Mouse (Mus musculus): ENCODE data around the gene Gabrp. TPM values are rescaled to one million over a fixed set of nuclear protein-coding genes. Genes with fewer than 3 reads are reported as not detected.

The Gabrp gene
- polyA plus RNA-seq, 1 experiment from 2014 or later: 2.7 TPM

DNA sequence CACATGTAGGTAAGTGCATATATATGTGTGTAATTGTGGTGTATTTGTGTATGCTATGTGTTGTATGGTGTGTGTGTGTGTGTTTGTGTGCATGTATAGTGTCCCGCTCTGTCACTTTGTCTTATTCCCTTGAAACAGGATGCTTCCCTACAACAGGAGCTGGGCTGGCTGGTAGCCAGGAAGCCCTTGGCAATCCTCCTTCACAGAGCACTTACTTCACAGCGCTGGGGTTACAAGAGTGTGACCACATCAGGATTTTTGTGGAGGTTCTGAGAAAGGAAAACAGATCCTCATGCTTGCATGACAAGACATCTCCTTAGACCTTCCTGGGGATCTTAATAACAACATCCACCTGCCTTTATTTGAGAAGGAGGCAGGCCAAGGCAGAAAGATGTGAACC is 31.4 kb downstream of the Gabrp start:
- no peaks in the 10 kb centered on the region for H3K36me3 ChIP-seq (replicated peaks; ENCODE audit: control insufficient read depth, insufficient read depth, low read depth, low read length)
- WGBS: 90% methylated on average over 2 of the region's 2 CpGs
- no peak overlapping the region for H3K4me3 ChIP-seq (ENCODE audit: low read depth, low read length)
- no peaks in the 10 kb centered on the region for H3K4me1 ChIP-seq (ENCODE audit: control insufficient read depth, insufficient read depth, low read length)
- no peak overlapping the region for H3K9ac ChIP-seq (replicated peaks; ENCODE audit: low read length)
- no peak overlapping the region for H3K4me2 ChIP-seq (ENCODE audit: low read depth, low read length)
- H3K27me3 ChIP-seq (ENCODE audit: control insufficient read depth, insufficient read depth, low read length): no peaks in the 10 kb centered on the region
- no peak for DNase-seq (ENCODE audit: low spot score)
- no peak overlapping the region for H3K27ac ChIP-seq (replicated peaks; ENCODE audit: low read depth, low read length)
- ATAC-seq (replicated peaks; ENCODE audit: insufficient number of reproducible peaks, low FRiP score, low TSS enrichment, low read depth): no peak
- no peaks in the 10 kb centered on the region for H3K9me3 ChIP-seq (replicated peaks; ENCODE audit: control insufficient read depth, low read length)

DNA sequence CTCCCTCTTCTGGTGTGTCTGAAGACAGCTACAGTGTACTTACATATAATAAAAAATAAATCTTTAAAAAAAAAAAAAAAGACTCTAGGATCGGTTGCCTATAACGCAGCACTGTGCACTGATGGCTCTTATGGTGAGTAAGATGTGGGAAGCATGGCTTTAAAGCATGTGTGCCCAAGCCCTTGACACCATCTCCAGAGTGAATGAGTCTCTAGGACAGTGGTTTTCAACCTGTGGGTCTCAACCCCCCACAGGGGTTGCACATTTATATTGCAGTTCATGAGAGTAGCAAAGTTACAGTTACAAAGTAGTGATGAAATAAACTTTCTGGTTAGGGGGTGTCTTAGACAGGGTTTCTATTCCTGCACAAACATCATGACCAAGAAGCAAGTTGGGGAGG is 33.8 kb downstream of the Gabrp start:
- 98% methylated on average over 2 of the region's 2 CpGs for WGBS
- Histone ChIP-seq H3K27me3 (ENCODE audit: control insufficient read depth, insufficient read depth, low read length) (no peaks in the 10 kb centered on the region), H3K4me2 (ENCODE audit: low read depth, low read length) (no peak overlapping the region), H3K36me3 (replicated peaks; ENCODE audit: control insufficient read depth, insufficient read depth, low read depth, low read length) (no peaks in the 10 kb centered on the region), H3K9ac (replicated peaks; ENCODE audit: low read length) (no peak overlapping the region), H3K4me3 (ENCODE audit: low read depth, low read length) (no peak overlapping the region), H3K27ac (replicated peaks; ENCODE audit: low read depth, low read length) (no peak overlapping the region), H3K4me1 (ENCODE audit: control insufficient read depth, insufficient read depth, low read length) (no peaks in the 10 kb centered on the region), H3K9me3 (replicated peaks; ENCODE audit: control insufficient read depth, low read length) (no peaks in the 10 kb centered on the region)
- DNase-seq (ENCODE audit: low spot score) (no peak), ATAC-seq (replicated peaks; ENCODE audit: insufficient number of reproducible peaks, low FRiP score, low TSS enrichment, low read depth) (no peak)

DNA sequence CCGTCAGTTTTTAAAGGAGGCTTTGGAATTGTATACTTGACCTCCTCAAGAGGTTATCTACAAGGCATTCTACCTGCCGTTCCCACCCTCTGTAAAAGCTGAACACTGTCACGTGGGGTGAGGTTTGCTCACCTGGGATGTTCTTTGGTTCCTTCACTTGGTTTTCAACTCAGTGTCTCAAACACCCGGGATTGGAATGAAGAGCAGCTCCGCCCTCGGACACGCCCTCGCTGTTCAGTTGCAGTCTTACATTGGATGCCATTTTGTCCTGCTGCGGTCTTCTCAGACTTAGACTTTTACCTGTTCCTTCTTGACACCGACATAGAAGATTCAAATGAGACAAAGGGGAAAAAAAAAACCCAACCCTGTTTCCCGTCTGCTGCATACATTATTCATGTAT is 34.6 kb downstream of the Gabrp start:
- 67% methylated on average over 11 of the region's 11 CpGs for WGBS

DNA sequence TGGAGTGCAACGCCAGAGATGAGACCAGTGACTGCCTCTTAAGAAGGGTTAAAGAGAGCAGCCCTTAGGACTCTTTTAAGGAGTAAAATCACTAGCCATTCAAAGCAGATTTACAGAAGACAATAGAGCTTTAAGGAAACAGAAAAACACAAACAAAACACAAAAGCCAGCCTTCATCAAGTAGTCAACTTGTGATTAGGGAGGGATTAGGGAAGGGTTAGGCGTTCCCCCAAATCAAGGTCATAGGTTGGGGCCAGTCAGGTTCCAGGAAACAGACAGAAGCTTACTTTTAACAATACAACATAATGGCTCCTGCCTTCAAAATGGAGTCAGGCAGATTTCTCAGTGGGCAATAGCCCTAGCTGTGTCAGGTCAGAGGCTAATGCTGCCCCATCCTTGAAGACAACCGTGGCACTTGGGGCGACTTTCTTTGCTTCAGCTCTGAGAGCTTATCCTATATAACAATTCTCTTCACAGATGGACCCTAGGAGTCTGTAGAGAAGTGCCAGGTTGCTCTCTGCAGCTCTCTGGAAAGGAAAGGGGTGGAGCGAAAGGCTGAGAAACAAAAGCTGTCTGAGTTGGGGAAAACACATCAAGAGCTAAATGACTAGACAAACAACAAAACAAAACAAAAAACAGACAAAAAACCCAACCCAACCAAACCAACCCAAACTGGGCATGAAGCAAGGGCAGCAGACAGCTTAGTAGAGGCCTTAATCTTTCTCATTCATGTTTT is 41.2 kb downstream of the Gabrp start:
- no peaks in the 10 kb centered on the region for H3K36me3 ChIP-seq (replicated peaks; ENCODE audit: control insufficient read depth, insufficient read depth, low read depth, low read length)
- H3K4me3 ChIP-seq (ENCODE audit: low read depth, low read length): no peak overlapping the region
- H3K9me3 ChIP-seq (replicated peaks; ENCODE audit: control insufficient read depth, low read length): no peaks in the 10 kb centered on the region
- H3K27me3 ChIP-seq (ENCODE audit: control insufficient read depth, insufficient read depth, low read length): no peaks in the 10 kb centered on the region
- H3K4me2 ChIP-seq (ENCODE audit: low read depth, low read length): no peak overlapping the region
- H3K27ac ChIP-seq (replicated peaks; ENCODE audit: low read depth, low read length): no peak overlapping the region
- H3K9ac ChIP-seq (replicated peaks; ENCODE audit: low read length): no peak overlapping the region
- no peak for ATAC-seq (replicated peaks; ENCODE audit: insufficient number of reproducible peaks, low FRiP score, low TSS enrichment, low read depth)
- WGBS: 68% methylated on average over 5 of the region's 5 CpGs
- no peak for DNase-seq (ENCODE audit: low spot score)
- no peaks in the 10 kb centered on the region for H3K4me1 ChIP-seq (ENCODE audit: control insufficient read depth, insufficient read depth, low read length)

More for the DNA sequence above, 34.6 kb downstream of the Gabrp start:
- no peak overlapping the region for H3K4me2 ChIP-seq (ENCODE audit: low read depth, low read length)
- H3K4me1 ChIP-seq (ENCODE audit: control insufficient read depth, insufficient read depth, low read length): no peaks in the 10 kb centered on the region
- H3K36me3 ChIP-seq (replicated peaks; ENCODE audit: control insufficient read depth, insufficient read depth, low read depth, low read length): no peaks in the 10 kb centered on the region
- no peaks in the 10 kb centered on the region for H3K9me3 ChIP-seq (replicated peaks; ENCODE audit: control insufficient read depth, low read length)
- H3K27me3 ChIP-seq (ENCODE audit: control insufficient read depth, insufficient read depth, low read length): no peaks in the 10 kb centered on the region
- H3K4me3 ChIP-seq (ENCODE audit: low read depth, low read length): no peak overlapping the region
- ATAC-seq (replicated peaks; ENCODE audit: insufficient number of reproducible peaks, low FRiP score, low TSS enrichment, low read depth): no peak
- no peak for DNase-seq (ENCODE audit: low spot score)
- H3K27ac ChIP-seq (replicated peaks; ENCODE audit: low read depth, low read length): no peak overlapping the region
- no peak overlapping the region for H3K9ac ChIP-seq (replicated peaks; ENCODE audit: low read length)

DNA sequence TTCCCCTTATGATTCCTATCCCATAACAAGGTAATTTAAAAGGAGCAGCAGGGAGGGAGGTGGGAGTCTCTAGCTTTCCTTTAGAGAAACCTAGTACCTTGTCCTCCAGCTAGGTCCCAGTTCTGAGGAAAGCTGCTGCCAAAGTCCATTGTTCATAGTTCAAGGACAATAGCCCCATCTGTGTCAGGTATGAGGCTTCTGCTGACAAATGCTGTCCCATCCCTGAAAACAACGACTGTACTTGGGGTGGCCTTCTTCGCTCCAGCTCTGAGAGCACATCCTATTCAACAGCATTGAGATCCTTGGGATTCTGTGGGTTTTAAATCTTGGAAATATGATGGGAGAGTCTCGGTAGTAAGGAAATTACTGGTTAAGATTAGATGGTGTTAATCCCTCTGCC is 42.1 kb downstream of the Gabrp start:
- ATAC-seq (replicated peaks; ENCODE audit: insufficient number of reproducible peaks, low FRiP score, low TSS enrichment, low read depth): no peak
- no peaks in the 10 kb centered on the region for H3K4me1 ChIP-seq (ENCODE audit: control insufficient read depth, insufficient read depth, low read length)
- DNase-seq (ENCODE audit: low spot score): no peak
- no peak overlapping the region for H3K4me3 ChIP-seq (ENCODE audit: low read depth, low read length)
- no peak overlapping the region for H3K9ac ChIP-seq (replicated peaks; ENCODE audit: low read length)
- no peaks in the 10 kb centered on the region for H3K9me3 ChIP-seq (replicated peaks; ENCODE audit: control insufficient read depth, low read length)
- H3K27me3 ChIP-seq (ENCODE audit: control insufficient read depth, insufficient read depth, low read length): no peaks in the 10 kb centered on the region
- H3K4me2 ChIP-seq (ENCODE audit: low read depth, low read length): no peak overlapping the region
- H3K36me3 ChIP-seq (replicated peaks; ENCODE audit: control insufficient read depth, insufficient read depth, low read depth, low read length): no peaks in the 10 kb centered on the region
- no peak overlapping the region for H3K27ac ChIP-seq (replicated peaks; ENCODE audit: low read depth, low read length)
- 93% methylated on average over 3 of the region's 3 CpGs for WGBS

DNA sequence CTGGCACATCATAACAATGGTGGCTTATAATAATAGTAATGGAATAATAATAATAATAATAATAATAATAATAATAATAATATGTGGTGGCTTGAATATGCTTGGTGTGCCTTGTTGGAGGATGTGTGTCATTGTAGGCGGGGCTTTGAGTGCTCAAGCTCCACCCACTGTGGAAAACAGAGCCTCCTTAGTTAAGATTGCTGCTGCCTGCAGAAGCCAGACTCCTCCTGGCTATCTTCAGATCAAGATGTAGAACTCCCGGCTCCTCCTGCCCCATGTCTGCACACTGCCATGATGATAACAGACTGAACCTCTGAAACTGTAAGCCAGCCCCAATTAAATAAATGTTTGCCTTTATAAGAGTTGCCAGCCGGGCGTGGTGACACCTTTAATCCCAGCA is 44.2 kb downstream of the Gabrp start:
- Histone ChIP-seq H3K36me3 (replicated peaks; ENCODE audit: control insufficient read depth, insufficient read depth, low read depth, low read length) (no peaks in the 10 kb centered on the region), H3K9ac (replicated peaks; ENCODE audit: low read length) (no peak overlapping the region), H3K4me1 (ENCODE audit: control insufficient read depth, insufficient read depth, low read length) (no peaks in the 10 kb centered on the region), H3K27me3 (ENCODE audit: control insufficient read depth, insufficient read depth, low read length) (no peaks in the 10 kb centered on the region), H3K4me2 (ENCODE audit: low read depth, low read length) (no peak overlapping the region), H3K4me3 (ENCODE audit: low read depth, low read length) (no peak overlapping the region), H3K9me3 (replicated peaks; ENCODE audit: control insufficient read depth, low read length) (no peaks in the 10 kb centered on the region), H3K27ac (replicated peaks; ENCODE audit: low read depth, low read length) (no peak overlapping the region)
- 85% methylated on average over 4 of the region's 4 CpGs for WGBS
- ATAC-seq (replicated peaks; ENCODE audit: insufficient number of reproducible peaks, low FRiP score, low TSS enrichment, low read depth) (no peak), DNase-seq (ENCODE audit: low spot score) (no peak)

DNA sequence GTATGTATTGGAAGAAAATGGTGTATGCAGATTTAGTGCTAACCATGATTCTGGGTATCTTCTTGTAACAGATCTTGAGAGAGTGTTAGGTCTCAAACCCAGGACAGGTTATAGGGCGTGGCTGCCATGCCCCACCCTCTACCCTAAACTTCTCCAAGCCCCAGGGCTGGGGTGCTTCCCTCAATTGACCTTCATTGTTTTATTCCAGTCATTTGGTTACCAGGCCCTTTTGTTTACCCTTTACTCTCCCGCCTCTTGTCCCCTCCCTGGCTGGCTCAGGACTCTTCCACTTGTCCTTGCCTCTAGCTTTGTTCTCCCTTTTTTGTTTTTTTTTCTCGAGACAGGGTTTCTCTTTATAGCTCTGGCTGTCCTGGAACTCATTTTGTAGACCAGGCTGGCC is 45.2 kb downstream of the Gabrp start:
- no peaks in the 10 kb centered on the region for H3K36me3 ChIP-seq (replicated peaks; ENCODE audit: control insufficient read depth, insufficient read depth, low read depth, low read length)
- WGBS: 66% methylated on average over 3 of the region's 3 CpGs
- DNase-seq (ENCODE audit: low spot score) (no peak), ATAC-seq (replicated peaks; ENCODE audit: insufficient number of reproducible peaks, low FRiP score, low TSS enrichment, low read depth) (no peak)
- no peak overlapping the region for H3K27ac ChIP-seq (replicated peaks; ENCODE audit: low read depth, low read length)
- no peak overlapping the region for H3K9ac ChIP-seq (replicated peaks; ENCODE audit: low read length)
- no peaks in the 10 kb centered on the region for H3K4me1 ChIP-seq (ENCODE audit: control insufficient read depth, insufficient read depth, low read length)
- no peaks in the 10 kb centered on the region for H3K9me3 ChIP-seq (replicated peaks; ENCODE audit: control insufficient read depth, low read length)
- no peak overlapping the region for H3K4me2 ChIP-seq (ENCODE audit: low read depth, low read length)
- no peak overlapping the region for H3K4me3 ChIP-seq (ENCODE audit: low read depth, low read length)
- H3K27me3 ChIP-seq (ENCODE audit: control insufficient read depth, insufficient read depth, low read length): no peaks in the 10 kb centered on the region

DNA sequence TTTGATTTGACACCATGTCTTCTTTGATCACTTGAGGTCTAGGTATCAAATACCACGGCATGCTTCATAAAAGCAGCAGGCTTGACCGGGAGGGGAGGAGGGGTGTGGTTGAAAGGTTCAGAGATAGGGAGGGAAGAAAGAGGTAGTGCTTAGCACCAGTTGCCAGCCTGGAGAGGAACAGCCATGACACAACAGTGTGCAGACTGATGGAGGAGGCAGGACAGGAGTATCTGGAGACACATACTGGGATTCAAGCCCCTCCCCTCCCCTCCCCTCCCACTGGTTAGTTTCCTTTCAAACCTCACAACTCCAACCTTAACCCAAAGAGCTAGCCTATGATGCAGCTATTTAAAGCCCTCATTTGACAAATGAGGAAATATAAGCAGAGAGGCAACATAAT is 49.2 kb downstream of the Gabrp start:
- Histone ChIP-seq H3K36me3 (replicated peaks; ENCODE audit: control insufficient read depth, insufficient read depth, low read depth, low read length) (no peaks in the 10 kb centered on the region), H3K9ac (replicated peaks; ENCODE audit: low read length) (no peak overlapping the region), H3K27me3 (ENCODE audit: control insufficient read depth, insufficient read depth, low read length) (no peaks in the 10 kb centered on the region), H3K4me3 (ENCODE audit: low read depth, low read length) (no peak overlapping the region), H3K4me1 (ENCODE audit: control insufficient read depth, insufficient read depth, low read length) (no peaks in the 10 kb centered on the region), H3K27ac (replicated peaks; ENCODE audit: low read depth, low read length) (no peak overlapping the region), H3K4me2 (ENCODE audit: low read depth, low read length) (no peak overlapping the region), H3K9me3 (replicated peaks; ENCODE audit: control insufficient read depth, low read length) (no peaks in the 10 kb centered on the region)
- ATAC-seq (replicated peaks; ENCODE audit: insufficient number of reproducible peaks, low FRiP score, low TSS enrichment, low read depth) (no peak), DNase-seq (ENCODE audit: low spot score) (no peak)
- 43% methylated on average over 2 of the region's 2 CpGs for WGBS
